Mouse (Mus musculus): ENCODE measurements around the gene Dap. TPM values are rescaled to one million over a fixed set of nuclear protein-coding genes. Genes with fewer than 3 reads are reported as not detected.

Gene Dap
- polyA plus RNA-seq, 2 experiments = 90.1 to 116 TPM

DNA sequence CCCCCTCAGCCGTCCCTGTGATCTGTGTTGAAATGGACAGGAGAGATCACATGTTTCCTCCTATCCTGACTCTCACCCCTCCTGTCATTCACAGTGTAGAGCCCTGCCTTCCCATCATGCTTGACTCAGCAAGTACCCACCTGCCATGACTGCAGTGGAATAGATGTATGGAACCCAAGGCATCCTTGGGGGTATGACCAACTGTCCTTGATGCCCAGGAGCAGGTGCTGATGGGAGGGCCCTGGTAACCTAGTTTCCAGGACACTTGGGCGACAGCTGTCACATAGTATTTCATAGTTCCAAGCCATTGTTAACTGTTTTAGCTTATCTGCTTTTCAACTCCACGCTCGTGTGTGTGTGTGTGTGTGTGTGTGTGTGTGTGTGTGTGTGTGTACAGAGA, 45.4 kb downstream of the Dap start:
- H3K27ac ChIP-seq (replicated peaks; ENCODE audit: low read depth, low read length) = no peak overlapping the region
- H3K36me3 ChIP-seq (ENCODE audit: control insufficient read depth, insufficient read depth, low read length) = peaks cover 24% of the 10 kb centered on the region
- no peak for TF ChIP-seq POLR2A (IDR thresholded peaks at IDR 0.05; ENCODE audit: borderline replicate concordance, extremely low read depth, insufficient read depth, insufficient read length)
- ATAC-seq (ENCODE audit: low FRiP score, low read depth) (no peak; the same call in 1 of the 2 replicates), DNase-seq (ENCODE audit: low spot score) (no peak)
- 87% methylated on average over 4 of the region's 4 CpGs for WGBS
- H3K4me1 ChIP-seq (ENCODE audit: control insufficient read depth, insufficient read depth, low read length) = no peaks in the 10 kb centered on the region
- no peak overlapping the region for H3K9ac ChIP-seq (ENCODE audit: low read depth, low read length, severe bottlenecking)
- H3K4me2 ChIP-seq (replicated peaks; ENCODE audit: low read depth, low read length, severe bottlenecking) = no peak overlapping the region
- no peaks in the 10 kb centered on the region for H3K27me3 ChIP-seq (ENCODE audit: control insufficient read depth, insufficient read depth, low read length)
- H3K9me3 ChIP-seq (ENCODE audit: control insufficient read depth, low read length) = no peaks in the 10 kb centered on the region
- H3K4me3 ChIP-seq (replicated peaks; ENCODE audit: low read length) = no peak overlapping the region

DNA sequence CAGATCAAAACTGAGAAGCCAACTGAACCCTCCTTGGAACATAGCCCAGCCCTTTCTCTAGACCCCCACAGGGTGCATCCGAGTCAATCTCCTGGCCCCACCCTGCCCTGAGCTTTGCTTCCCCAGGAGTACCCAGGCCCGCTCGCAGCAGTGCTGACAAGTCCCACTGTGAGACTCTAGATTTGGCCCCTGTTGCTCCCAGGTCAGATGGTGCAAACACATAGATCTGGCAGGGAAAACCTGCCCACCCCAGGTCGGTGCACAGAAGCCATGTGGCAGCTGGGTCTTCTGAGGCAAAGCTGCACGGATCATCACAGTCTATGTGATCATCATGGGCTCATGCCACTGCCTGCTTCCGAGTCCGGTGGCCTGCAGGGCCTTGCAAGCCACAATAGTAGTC, 48.6 kb downstream of the Dap start:
- H3K4me2 ChIP-seq (replicated peaks; ENCODE audit: low read depth, low read length, severe bottlenecking) = no peak overlapping the region
- TF ChIP-seq POLR2A (IDR thresholded peaks at IDR 0.05; ENCODE audit: borderline replicate concordance, extremely low read depth, insufficient read depth, insufficient read length) = no peak
- ATAC-seq (ENCODE audit: low FRiP score, low read depth) (no peak), DNase-seq (ENCODE audit: low spot score) (no peak)
- H3K36me3 ChIP-seq (ENCODE audit: control insufficient read depth, insufficient read depth, low read length) = peaks cover 24% of the 10 kb centered on the region
- H3K4me3 ChIP-seq (replicated peaks; ENCODE audit: low read length) = no peak overlapping the region
- no peak overlapping the region for H3K27ac ChIP-seq (replicated peaks; ENCODE audit: low read depth, low read length)
- no peak overlapping the region for H3K9ac ChIP-seq (ENCODE audit: low read depth, low read length, severe bottlenecking)
- H3K9me3 ChIP-seq (ENCODE audit: control insufficient read depth, low read length) = no peaks in the 10 kb centered on the region
- 84% methylated on average over 7 of the region's 7 CpGs for WGBS
- no peaks in the 10 kb centered on the region for H3K27me3 ChIP-seq (ENCODE audit: control insufficient read depth, insufficient read depth, low read length)
- no peaks in the 10 kb centered on the region for H3K4me1 ChIP-seq (ENCODE audit: control insufficient read depth, insufficient read depth, low read length)

DNA sequence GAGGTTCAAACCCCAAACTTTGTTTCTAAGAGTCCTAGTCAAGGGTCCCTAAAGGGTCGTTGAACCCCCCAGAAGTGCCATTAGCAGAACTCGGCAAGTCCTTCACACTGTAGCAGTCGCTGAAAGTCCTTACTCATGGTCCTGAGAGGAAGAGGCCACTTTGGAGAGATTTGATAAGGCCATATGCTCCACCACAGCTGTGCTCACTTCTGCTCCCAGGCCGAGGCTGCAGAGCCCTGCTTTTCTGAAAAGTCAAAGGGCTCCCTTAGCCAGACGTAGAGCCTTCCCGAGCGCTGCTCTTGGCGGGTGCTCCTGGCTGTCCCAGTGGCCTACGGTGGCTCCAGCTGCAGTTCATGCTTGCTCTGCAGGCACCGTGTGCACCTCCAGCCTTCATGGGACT, 49.4 kb downstream of the Dap start:
- H3K27ac ChIP-seq (replicated peaks; ENCODE audit: low read depth, low read length) = no peak overlapping the region
- H3K4me1 ChIP-seq (ENCODE audit: control insufficient read depth, insufficient read depth, low read length) = no peaks in the 10 kb centered on the region
- no peak for DNase-seq (ENCODE audit: low spot score)
- no peak overlapping the region for H3K9ac ChIP-seq (ENCODE audit: low read depth, low read length, severe bottlenecking)
- H3K4me2 ChIP-seq (replicated peaks; ENCODE audit: low read depth, low read length, severe bottlenecking) = no peak overlapping the region
- no peak overlapping the region for H3K4me3 ChIP-seq (replicated peaks; ENCODE audit: low read length)
- ATAC-seq (ENCODE audit: low FRiP score, low read depth) = no peak
- 81% methylated on average over 10 of the region's 10 CpGs for WGBS
- H3K27me3 ChIP-seq (ENCODE audit: control insufficient read depth, insufficient read depth, low read length) = no peaks in the 10 kb centered on the region
- no peaks in the 10 kb centered on the region for H3K9me3 ChIP-seq (ENCODE audit: control insufficient read depth, low read length)
- no peak for TF ChIP-seq POLR2A (IDR thresholded peaks at IDR 0.05; ENCODE audit: borderline replicate concordance, extremely low read depth, insufficient read depth, insufficient read length)
- H3K36me3 ChIP-seq (ENCODE audit: control insufficient read depth, insufficient read depth, low read length) = peaks cover 24% of the 10 kb centered on the region

DNA sequence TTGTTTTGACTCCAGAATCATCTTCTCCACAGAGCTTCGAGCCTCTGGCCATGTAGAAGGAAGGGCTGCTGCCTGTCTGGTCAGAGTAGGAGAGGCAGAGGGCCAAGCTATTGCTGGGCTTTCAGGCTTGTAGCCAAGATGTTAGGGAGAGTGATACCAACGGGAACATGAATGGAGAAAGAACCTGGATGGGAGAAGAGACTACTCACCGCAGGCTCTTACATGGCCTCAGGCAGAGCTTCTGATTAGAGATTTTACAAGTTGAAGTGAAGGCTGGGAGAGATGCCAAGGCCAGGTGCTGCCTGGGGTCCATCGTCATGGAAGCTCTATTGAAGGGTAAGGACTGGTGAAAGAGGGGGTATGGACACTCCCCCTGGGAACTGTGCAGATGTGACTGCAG, 54.0 kb downstream of the Dap start:
- peaks cover 14% of the 10 kb centered on the region for H3K36me3 ChIP-seq (ENCODE audit: control insufficient read depth, insufficient read depth, low read length)
- no peak overlapping the region for H3K27ac ChIP-seq (replicated peaks; ENCODE audit: low read depth, low read length)
- no peaks in the 10 kb centered on the region for H3K9me3 ChIP-seq (ENCODE audit: control insufficient read depth, low read length)
- H3K9ac ChIP-seq (ENCODE audit: low read depth, low read length, severe bottlenecking) = no peak overlapping the region
- H3K27me3 ChIP-seq (ENCODE audit: control insufficient read depth, insufficient read depth, low read length) = no peaks in the 10 kb centered on the region
- DNase-seq (ENCODE audit: low spot score) (no peak), ATAC-seq (ENCODE audit: low FRiP score, low read depth) (no peak)
- 45% methylated on average over 4 of the region's 4 CpGs for WGBS
- no peak overlapping the region for H3K4me2 ChIP-seq (replicated peaks; ENCODE audit: low read depth, low read length, severe bottlenecking)
- peaks cover 4% of the 10 kb centered on the region; the same call in 1 of the 2 replicates for H3K4me1 ChIP-seq (ENCODE audit: control insufficient read depth, insufficient read depth, low read length)
- no peak overlapping the region for H3K4me3 ChIP-seq (replicated peaks; ENCODE audit: low read length)
- TF ChIP-seq POLR2A (IDR thresholded peaks at IDR 0.05; ENCODE audit: borderline replicate concordance, extremely low read depth, insufficient read depth, insufficient read length) = no peak

DNA sequence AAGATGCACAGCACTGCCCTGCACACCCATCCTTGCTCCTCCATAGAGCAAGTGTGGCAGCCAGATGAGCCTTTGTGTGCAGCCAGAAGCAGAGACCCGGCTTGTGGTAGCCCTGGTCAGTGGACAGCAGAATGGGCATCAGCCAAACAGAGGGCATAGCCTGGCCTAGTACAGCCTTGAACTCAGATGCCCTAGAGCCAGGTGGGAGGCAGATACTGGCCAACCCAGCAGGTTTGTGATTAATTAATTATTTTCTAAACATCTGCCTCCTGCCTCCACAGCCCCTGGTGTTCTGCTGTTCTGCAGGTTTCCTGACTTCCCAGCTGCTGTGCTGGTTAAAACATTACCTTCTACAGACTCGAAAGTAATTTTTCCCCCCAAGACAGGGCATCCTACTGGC, 55.0 kb downstream of the Dap start:
- Histone ChIP-seq H3K4me2 (replicated peaks; ENCODE audit: low read depth, low read length, severe bottlenecking) (no peak overlapping the region), H3K9ac (ENCODE audit: low read depth, low read length, severe bottlenecking) (no peak overlapping the region), H3K9me3 (ENCODE audit: control insufficient read depth, low read length) (no peaks in the 10 kb centered on the region), H3K4me3 (replicated peaks; ENCODE audit: low read length) (no peak overlapping the region), H3K36me3 (ENCODE audit: control insufficient read depth, insufficient read depth, low read length) (0 out of 2 replicates have a peak, but pooled peaks cover 4% of the 10 kb centered on the region), H3K27ac (replicated peaks; ENCODE audit: low read depth, low read length) (no peak overlapping the region), H3K27me3 (ENCODE audit: control insufficient read depth, insufficient read depth, low read length) (no peaks in the 10 kb centered on the region), H3K4me1 (ENCODE audit: control insufficient read depth, insufficient read depth, low read length) (peaks cover 4% of the 10 kb centered on the region; the same call in 1 of the 2 replicates)
- no peak for DNase-seq (ENCODE audit: low spot score)
- 41% methylated on average over 2 of the region's 2 CpGs for WGBS
- no peak for ATAC-seq (ENCODE audit: low FRiP score, low read depth)
- no peak for TF ChIP-seq POLR2A (IDR thresholded peaks at IDR 0.05; ENCODE audit: borderline replicate concordance, extremely low read depth, insufficient read depth, insufficient read length)

DNA sequence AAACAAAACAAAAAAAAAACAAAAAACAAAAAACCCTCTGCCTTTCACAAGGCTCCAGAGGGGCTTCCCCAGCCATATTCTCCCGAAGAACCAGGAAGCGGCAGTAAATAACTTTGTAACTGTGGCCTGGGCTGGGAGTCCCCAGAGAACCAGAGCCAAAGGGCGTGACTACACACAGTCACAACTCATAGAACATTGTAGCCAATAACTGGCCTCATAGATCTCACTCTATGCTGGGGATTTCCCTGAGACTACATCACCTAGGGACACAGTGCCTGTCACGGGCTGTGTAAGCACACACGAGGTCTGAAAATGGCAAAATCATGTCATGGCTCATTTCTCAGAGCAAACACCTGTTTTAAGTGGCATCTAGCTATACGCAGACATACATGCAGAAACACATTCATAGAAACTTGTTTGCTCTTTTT, 55.5 kb downstream of the Dap start:
- Histone ChIP-seq H3K4me1 (ENCODE audit: control insufficient read depth, insufficient read depth, low read length) (peaks cover 4% of the 10 kb centered on the region; the same call in 1 of the 2 replicates), H3K36me3 (ENCODE audit: control insufficient read depth, insufficient read depth, low read length) (0 out of 2 replicates have a peak, but pooled peaks cover under 1% of the 10 kb centered on the region), H3K4me3 (replicated peaks; ENCODE audit: low read length) (no peak overlapping the region), H3K9ac (ENCODE audit: low read depth, low read length, severe bottlenecking) (no peak overlapping the region), H3K27me3 (ENCODE audit: control insufficient read depth, insufficient read depth, low read length) (no peaks in the 10 kb centered on the region), H3K9me3 (ENCODE audit: control insufficient read depth, low read length) (no peaks in the 10 kb centered on the region), H3K4me2 (replicated peaks; ENCODE audit: low read depth, low read length, severe bottlenecking) (no peak overlapping the region), H3K27ac (replicated peaks; ENCODE audit: low read depth, low read length) (no peak overlapping the region)
- no peak for TF ChIP-seq POLR2A (IDR thresholded peaks at IDR 0.05; ENCODE audit: borderline replicate concordance, extremely low read depth, insufficient read depth, insufficient read length)
- 44% methylated on average over 6 of the region's 6 CpGs for WGBS
- ATAC-seq (ENCODE audit: low FRiP score, low read depth) (no peak), DNase-seq (ENCODE audit: low spot score) (no peak)
